Mouse (Mus musculus): ENCODE measurements around the gene Cabp4.

GRCm38 (mm10) chr19:4147782-4148490, 4.1 kb upstream of the Cabp4 start:
- TF ChIP-seq GATA1 (IDR thresholded peaks at IDR 0.05; ENCODE audit: low read length) (no peak), TAL1 (IDR thresholded peaks at IDR 0.05; ENCODE audit: low read length) (no peak)
